Comparison of ENCODE assay signal across 8 mouse cellular contexts in the genomic region with DNA sequence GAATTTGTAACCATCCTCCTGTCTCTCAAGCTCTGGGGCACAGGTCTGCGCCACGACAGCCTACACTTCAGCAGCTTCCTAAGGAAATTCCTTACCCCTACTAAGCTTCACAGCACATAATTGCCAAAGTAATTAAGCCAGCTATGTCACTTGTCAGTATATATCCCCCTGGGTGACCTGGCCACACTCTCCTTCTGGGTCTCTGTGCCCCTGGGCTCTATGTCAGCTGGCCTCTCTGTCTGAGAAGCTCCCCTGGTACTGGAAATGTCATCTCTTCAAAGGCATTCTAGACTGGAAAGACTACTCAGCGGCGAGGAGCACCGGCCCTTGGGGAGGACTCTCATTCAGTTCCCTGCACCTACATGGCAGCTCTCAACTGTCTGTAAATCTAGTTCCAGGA. TPM values are rescaled to one million over a fixed set of nuclear protein-coding genes. Genes with fewer than 3 reads are reported as not detected.
DNase-seq lines count a peak whose midpoint lies in the region; ATAC-seq and TF ChIP-seq lines count a peak whose summit lies in the region.

No protein-coding gene starts in this region.

- no peak overlapping the region for H3K9ac ChIP-seq in kidney, embryonic 16.5 days (replicated peaks; ENCODE audit: low read length)
- 0 out of 2 replicates have a peak overlapping the region, but pooled peaks have one; percentile 92 for H3K9ac ChIP-seq in hindbrain, embryonic 14.5 days
- no peak overlapping the region for H3K9ac ChIP-seq in midbrain, embryonic 15.5 days

- ATAC-seq in kidney, embryonic 16.5 days (ENCODE audit: low FRiP score, low TSS enrichment), result no peak
- ATAC-seq in hindbrain, embryonic 14.5 days (ENCODE audit: low FRiP score), result no peak
- no peak for ATAC-seq in midbrain, embryonic 15.5 days (replicated peaks)

- WGBS in kidney, embryonic 16.5 days, result 74% methylated on average over 5 of the region's 5 CpGs
- 87% methylated on average over 5 of the region's 5 CpGs for WGBS in kidney, adult 2 months
- WGBS in hindbrain, embryonic 14.5 days, result 54% methylated on average over 5 of the region's 5 CpGs
- WGBS in midbrain, embryonic 15.5 days, result 78% methylated on average over 5 of the region's 5 CpGs

- H3K4me2 ChIP-seq in kidney, embryonic 16.5 days (replicated peaks; ENCODE audit: low read depth, low read length), result peak overlapping the region; percentile 91
- peak overlapping the region; percentile 99 for H3K4me2 ChIP-seq in hindbrain, embryonic 14.5 days (replicated peaks)
- H3K4me2 ChIP-seq in midbrain, embryonic 15.5 days, result peak overlapping the region; percentile 94

- TF ChIP-seq POLR2A in kidney, adult 2 months (IDR thresholded peaks at IDR 0.05; ENCODE audit: low read depth, low read length), result no peak

- TF ChIP-seq CTCF in kidney, adult 2 months (conservative IDR thresholded peaks at IDR 0.05; ENCODE audit: insufficient read depth, insufficient read length, low read depth, low read length), result no peak

- DNase-seq in adrenal gland, adult (ENCODE audit: inconsistent age in 2 of 2, low spot score in 1 of 2), result peak; percentile 7 to 30
- DNase-seq in adrenal gland, adult 2 months, result no peak
- no peak for DNase-seq in kidney, adult 2 months
- no peak for DNase-seq in hindbrain, embryonic 14.5 days (ENCODE audit: low spot score)
- no peak for DNase-seq in ovary, postnatal 10 days (ENCODE audit: low spot score)
- DNase-seq in left cerebral cortex, adult 11 months (ENCODE audit: low spot score), result no peak

- H3K4me3 ChIP-seq in kidney, embryonic 16.5 days (ENCODE audit: low read length), result 0 out of 2 replicates have a peak overlapping the region, but pooled peaks have one; percentile 76
- no peak overlapping the region for H3K4me3 ChIP-seq in kidney, adult 2 months (ENCODE audit: insufficient read depth, low read depth, low read length)
- 0 out of 2 replicates have a peak overlapping the region, but pooled peaks have one; percentile 63 for H3K4me3 ChIP-seq in hindbrain, embryonic 14.5 days (replicated peaks; ENCODE audit: low read length)
- H3K4me3 ChIP-seq in midbrain, embryonic 15.5 days, result no peak overlapping the region

- H3K27me3 ChIP-seq in kidney, embryonic 16.5 days (ENCODE audit: insufficient read depth, low read length), result no peaks in the 10 kb centered on the region
- no peaks in the 10 kb centered on the region for H3K27me3 ChIP-seq in kidney, adult 2 months (replicated peaks; ENCODE audit: control insufficient read depth, insufficient read depth, low read length)
- H3K27me3 ChIP-seq in hindbrain, embryonic 14.5 days (ENCODE audit: control insufficient read depth, insufficient read depth, low read length), result no peaks in the 10 kb centered on the region
- H3K27me3 ChIP-seq in midbrain, embryonic 15.5 days (replicated peaks), result no peaks in the 10 kb centered on the region

- no peak overlapping the region for H3K27ac ChIP-seq in kidney, embryonic 16.5 days (ENCODE audit: low read length)
- H3K27ac ChIP-seq in kidney, adult 2 months (ENCODE audit: insufficient read depth, low read depth, low read length), result no peak overlapping the region
- H3K27ac ChIP-seq in hindbrain, embryonic 14.5 days, result 0 out of 2 replicates have a peak overlapping the region, but pooled peaks have one; percentile 98
- H3K27ac ChIP-seq in midbrain, embryonic 15.5 days, result no peak overlapping the region

- H3K36me3 ChIP-seq in kidney, embryonic 16.5 days (ENCODE audit: insufficient read depth, low read length), result peaks cover 17% of the 10 kb centered on the region
- H3K36me3 ChIP-seq in kidney, adult 2 months (ENCODE audit: control insufficient read depth, insufficient read depth, low read length), result no peaks in the 10 kb centered on the region
- H3K36me3 ChIP-seq in hindbrain, embryonic 14.5 days (replicated peaks; ENCODE audit: control insufficient read depth, insufficient read depth), result peaks cover 20% of the 10 kb centered on the region
- H3K36me3 ChIP-seq in midbrain, embryonic 15.5 days (replicated peaks), result 0 out of 2 replicates have a peak, but pooled peaks cover 2% of the 10 kb centered on the region

- H3K4me1 ChIP-seq in kidney, embryonic 16.5 days (ENCODE audit: insufficient read depth, low read length), result peaks cover 53% of the 10 kb centered on the region
- peaks cover 5% of the 10 kb centered on the region; the same call in 1 of the 2 replicates for H3K4me1 ChIP-seq in kidney, adult 2 months (ENCODE audit: control insufficient read depth, insufficient read depth, low read length)
- H3K4me1 ChIP-seq in hindbrain, embryonic 14.5 days (replicated peaks; ENCODE audit: control insufficient read depth, insufficient read depth, low read length), result peaks cover 38% of the 10 kb centered on the region
- H3K4me1 ChIP-seq in midbrain, embryonic 15.5 days, result peaks cover 55% of the 10 kb centered on the region

- no peaks in the 10 kb centered on the region for H3K9me3 ChIP-seq in kidney, embryonic 16.5 days (ENCODE audit: low read length)
- H3K9me3 ChIP-seq in hindbrain, embryonic 14.5 days (ENCODE audit: control insufficient read depth, low read length), result no peaks in the 10 kb centered on the region
- H3K9me3 ChIP-seq in midbrain, embryonic 15.5 days, result no peaks in the 10 kb centered on the region

RNA-seq across cellular contexts. Expression of a gene that starts 1.6 kb away (rescaled TPM):
- 100 to 1,000 TPM in 1 of 2 experiments, 10 to 100 TPM in 1; 79.1 to 117 TPM for total RNA-seq in adrenal gland, adult 2 months (2021)
- 388 and 405 TPM in 2 replicates for polyA plus RNA-seq in adrenal gland, adult 2 months (2012; rRNA removed)
- 159 and 160 TPM in 2 replicates for polyA plus RNA-seq in kidney, embryonic 16.5 days (2015; fragmentation: Nextera tagmentation; extraction: Ambion mirVana)
- 203 and 259 TPM in 2 replicates for polyA plus RNA-seq in kidney, adult 2 months (2012; rRNA removed)
- polyA plus RNA-seq in hindbrain, embryonic 14.5 days (2014; fragmentation: Nextera tagmentation; extraction: Ambion mirVana), result 114 and 134 TPM in 2 replicates
- polyA plus RNA-seq in midbrain, embryonic 15.5 days (2015; fragmentation: Nextera tagmentation; extraction: Ambion mirVana), result 176 and 196 TPM in 2 replicates

RNA-seq across cellular contexts. Expression of a gene that starts 2.3 kb away (rescaled TPM):
- total RNA-seq in adrenal gland, adult 2 months (2021), result 10 to 100 TPM; 16.1 to 27.3 TPM
- 90.2 and 102 TPM in 2 replicates for polyA plus RNA-seq in adrenal gland, adult 2 months (2012; rRNA removed)
- polyA plus RNA-seq in kidney, embryonic 16.5 days (2015; fragmentation: Nextera tagmentation; extraction: Ambion mirVana), result 14.2 TPM in 2 replicates
- polyA plus RNA-seq in kidney, adult 2 months (2012; rRNA removed), result 19.0 and 29.8 TPM in 2 replicates
- 15.4 and 15.8 TPM in 2 replicates for polyA plus RNA-seq in hindbrain, embryonic 14.5 days (2014; fragmentation: Nextera tagmentation; extraction: Ambion mirVana)
- 13.6 and 15.1 TPM in 2 replicates for polyA plus RNA-seq in midbrain, embryonic 15.5 days (2015; fragmentation: Nextera tagmentation; extraction: Ambion mirVana)

RNA-seq across cellular contexts. Expression of a gene that starts 7.7 kb away (rescaled TPM):
- total RNA-seq in adrenal gland, adult 2 months (2021), result 10 to 100 TPM; 48.1 to 52.6 TPM
- polyA plus RNA-seq in adrenal gland, adult 2 months (2012; rRNA removed), result 93.2 and 131 TPM in 2 replicates
- 10.6 and 34.9 TPM in 2 replicates for polyA plus RNA-seq in kidney, embryonic 16.5 days (2015; fragmentation: Nextera tagmentation; extraction: Ambion mirVana)
- 35.5 and 42.3 TPM in 2 replicates for polyA plus RNA-seq in kidney, adult 2 months (2012; rRNA removed)
- polyA plus RNA-seq in hindbrain, embryonic 14.5 days (2014; fragmentation: Nextera tagmentation; extraction: Ambion mirVana), result 23.9 and 24.0 TPM in 2 replicates
- 24.7 and 27.0 TPM in 2 replicates for polyA plus RNA-seq in midbrain, embryonic 15.5 days (2015; fragmentation: Nextera tagmentation; extraction: Ambion mirVana)

RNA-seq across cellular contexts. Expression of a gene that starts 12.3 kb away (rescaled TPM):
- 10 to 100 TPM in 1 of 2 experiments, 1 to 10 TPM in 1; 9.5 to 10.2 TPM for total RNA-seq in adrenal gland, adult 2 months (2021)
- polyA plus RNA-seq in adrenal gland, adult 2 months (2012; rRNA removed), result 93.6 and 100 TPM in 2 replicates
- polyA plus RNA-seq in kidney, embryonic 16.5 days (2015; fragmentation: Nextera tagmentation; extraction: Ambion mirVana), result 43.0 and 43.9 TPM in 2 replicates
- polyA plus RNA-seq in kidney, adult 2 months (2012; rRNA removed), result 73.6 and 96.1 TPM in 2 replicates
- polyA plus RNA-seq in hindbrain, embryonic 14.5 days (2014; fragmentation: Nextera tagmentation; extraction: Ambion mirVana), result 8.9 and 9.8 TPM in 2 replicates
- polyA plus RNA-seq in midbrain, embryonic 15.5 days (2015; fragmentation: Nextera tagmentation; extraction: Ambion mirVana), result 10.9 and 15.3 TPM in 2 replicates

RNA-seq across cellular contexts. Expression of a gene that starts 14.1 kb away (rescaled TPM):
- total RNA-seq in adrenal gland, adult 2 months (2021), result 100 to 1,000 TPM in 1 of 2 experiments, 10 to 100 TPM in 1; 95.3 to 112 TPM
- 81.0 and 85.8 TPM in 2 replicates for polyA plus RNA-seq in adrenal gland, adult 2 months (2012; rRNA removed)
- polyA plus RNA-seq in kidney, embryonic 16.5 days (2015; fragmentation: Nextera tagmentation; extraction: Ambion mirVana), result 131 and 143 TPM in 2 replicates
- 91.1 and 91.7 TPM in 2 replicates for polyA plus RNA-seq in kidney, adult 2 months (2012; rRNA removed)
- polyA plus RNA-seq in hindbrain, embryonic 14.5 days (2014; fragmentation: Nextera tagmentation; extraction: Ambion mirVana), result 110 and 129 TPM in 2 replicates
- polyA plus RNA-seq in midbrain, embryonic 15.5 days (2015; fragmentation: Nextera tagmentation; extraction: Ambion mirVana), result 102 and 105 TPM in 2 replicates

Comparison
In these comparisons a context has a peak if more than half of its experiments do, and no peak if none do; other contexts are left out.
1. DNase-seq: peak in adrenal gland, adult (2 of 2); none in adrenal gland, adult 2 months (single experiment), kidney, adult 2 months (single experiment), hindbrain, embryonic 14.5 days (single experiment), ovary, postnatal 10 days (single experiment) and left cerebral cortex, adult 11 months (single experiment).
2. H3K4me3 ChIP-seq: peak in kidney, embryonic 16.5 days (single experiment) and hindbrain, embryonic 14.5 days (single experiment); none in kidney, adult 2 months (single experiment) and midbrain, embryonic 15.5 days (single experiment).
3. Peak in every context shown above with its lines, with median percentiles within 50 percentile points of each other: H3K4me2 ChIP-seq.